Mouse (Mus musculus): ENCODE measurements around the gene Ccdc187. TPM values are rescaled to one million over a fixed set of nuclear protein-coding genes. Genes with fewer than 3 reads are reported as not detected.

The Ccdc187 gene
- total RNA-seq, 2 experiments from 2014 or later: 0.59 to 1.5 TPM

DNA sequence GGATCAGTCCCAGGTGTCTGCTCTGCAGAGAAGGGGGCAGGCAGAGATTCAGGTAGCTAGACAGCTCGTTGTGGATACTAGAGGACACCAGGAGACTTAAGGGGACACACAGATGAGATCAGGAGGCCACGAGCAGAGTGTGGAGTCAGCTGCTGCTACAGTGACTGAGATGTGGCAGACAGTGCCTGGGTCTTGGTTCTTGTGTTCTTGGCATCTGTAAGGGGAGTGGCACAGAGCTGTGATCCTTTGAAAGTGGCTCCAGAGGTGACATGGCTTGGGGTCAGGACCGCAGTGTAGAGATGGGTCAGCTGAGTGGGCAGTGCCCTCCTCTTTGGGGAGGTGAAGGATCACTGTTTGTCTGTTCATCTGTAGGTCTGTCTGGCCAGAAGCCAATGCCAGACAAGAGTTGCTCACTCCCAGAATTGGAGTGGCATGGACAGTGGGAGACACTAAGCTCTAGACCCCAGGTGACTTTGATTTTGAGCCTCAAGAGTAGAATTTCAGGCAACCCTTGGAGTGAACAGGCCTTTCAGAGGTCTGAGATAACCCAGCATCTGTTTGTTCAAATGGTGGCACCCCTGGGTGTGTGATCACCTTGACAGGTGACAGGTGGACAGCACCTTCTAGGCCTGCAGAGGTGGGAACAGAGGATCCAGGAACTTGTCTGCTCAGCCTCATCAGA, 23.8 kb upstream of the Ccdc187 start:
- no peak for DNase-seq (ENCODE audit: low spot score in 2 of 2)
- intact Hi-C loops (cut with DNase I): no loop called here

DNA sequence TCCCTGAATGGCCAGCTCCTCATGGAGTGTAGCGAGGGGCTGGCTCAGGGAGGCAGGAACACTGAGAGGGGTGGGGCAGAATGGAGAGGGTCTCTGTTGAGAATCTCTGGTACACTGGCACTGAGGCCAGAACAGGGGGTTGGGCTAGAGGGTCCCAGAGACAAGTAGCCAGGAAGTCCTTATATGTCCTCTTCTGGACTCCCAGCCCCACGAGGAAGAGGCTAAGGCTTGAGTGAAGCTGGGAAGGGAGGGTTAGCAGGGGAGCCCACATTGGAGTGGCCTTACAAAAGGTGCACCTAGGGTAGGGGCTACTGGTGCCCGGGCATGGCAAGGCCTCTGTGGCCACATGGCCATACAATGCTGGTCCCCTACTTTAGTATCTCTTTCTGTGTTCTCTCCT, 23.0 kb upstream of the Ccdc187 start:
- no peak for DNase-seq (ENCODE audit: low spot score in 2 of 2)
- intact Hi-C loops (cut with DNase I): no loop called here

- intact Hi-C loops (cut with DNase I): no loop called here
- DNase-seq (ENCODE audit: low spot score in 2 of 2): no peak
Measured at GRCm38 (mm10) chr2:26316576-26317246, 22.4 kb upstream of the Ccdc187 start.

DNA sequence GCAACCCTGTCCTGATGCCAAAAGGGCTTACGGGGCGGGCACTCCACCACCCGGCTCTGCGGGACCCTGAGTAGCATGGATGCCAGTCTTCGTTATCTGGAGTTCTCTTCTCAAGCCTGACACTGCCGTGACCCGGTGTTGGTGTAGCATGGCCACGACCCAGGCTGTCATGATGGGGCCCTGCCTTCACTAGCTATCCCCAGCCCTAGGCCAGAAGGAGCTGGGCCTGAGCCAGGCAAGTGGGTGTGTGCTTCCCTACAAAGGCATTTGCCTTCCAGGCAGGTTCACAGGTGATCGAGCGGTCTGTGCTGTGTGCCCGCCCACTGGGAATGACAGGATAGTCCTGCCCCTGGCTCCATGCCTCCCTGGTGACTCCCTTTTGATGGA, 21.6 kb upstream of the Ccdc187 start:
- intact Hi-C loops (cut with DNase I): no loop called here
- peak; percentile 39 to 58 for DNase-seq (ENCODE audit: low spot score in 2 of 2)

DNA sequence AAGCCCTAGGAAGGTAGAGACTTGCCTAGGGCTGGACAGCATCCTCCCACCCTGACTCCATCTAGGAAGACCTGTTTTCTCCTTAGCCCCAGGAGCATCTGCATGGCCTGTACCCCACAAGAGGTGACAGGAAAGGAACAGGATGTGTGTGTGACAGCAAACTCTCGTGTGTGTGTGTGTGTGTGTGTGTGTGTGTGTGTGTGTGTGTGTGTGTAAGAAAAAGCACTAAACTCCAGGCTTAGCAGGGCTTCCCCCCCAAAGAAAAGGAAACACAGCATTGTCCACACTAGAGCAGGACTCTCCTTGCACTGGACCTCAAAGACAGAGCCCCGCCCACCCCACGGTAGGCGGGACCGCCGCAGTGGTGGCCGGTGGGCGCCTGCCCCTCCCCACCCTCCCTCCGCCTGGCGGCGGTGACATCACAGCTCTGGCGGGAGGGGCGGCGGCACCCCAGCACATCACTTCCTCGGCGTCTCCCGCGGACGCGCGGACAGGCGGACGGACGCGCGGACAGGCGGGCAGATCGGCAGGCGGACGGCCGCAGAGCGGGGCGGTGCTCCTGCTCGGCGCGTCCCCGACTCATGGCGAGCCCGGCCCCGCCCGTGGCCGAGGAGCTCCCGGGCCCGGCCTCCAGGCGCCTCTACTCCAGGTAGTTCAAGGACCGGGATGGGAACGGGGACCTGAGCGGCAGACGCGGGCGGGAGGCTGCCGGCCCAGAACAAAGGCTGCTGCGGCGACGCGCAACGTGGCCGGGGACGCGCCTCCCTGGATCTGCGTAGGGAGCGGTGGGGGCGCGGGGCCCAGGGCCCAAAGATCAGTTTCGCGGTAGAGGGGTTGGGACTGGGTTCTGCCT, 20.9 kb upstream of the Ccdc187 start, which contains the start of gene Gpsm1:
Gene Gpsm1, plus strand, starts transcription at position 444 of the 853 bp plus-strand sequence.
- DNase-seq (ENCODE audit: low spot score in 2 of 2): peak; percentile 68 to 78
- intact Hi-C loops (cut with DNase I): no loop called here

DNA sequence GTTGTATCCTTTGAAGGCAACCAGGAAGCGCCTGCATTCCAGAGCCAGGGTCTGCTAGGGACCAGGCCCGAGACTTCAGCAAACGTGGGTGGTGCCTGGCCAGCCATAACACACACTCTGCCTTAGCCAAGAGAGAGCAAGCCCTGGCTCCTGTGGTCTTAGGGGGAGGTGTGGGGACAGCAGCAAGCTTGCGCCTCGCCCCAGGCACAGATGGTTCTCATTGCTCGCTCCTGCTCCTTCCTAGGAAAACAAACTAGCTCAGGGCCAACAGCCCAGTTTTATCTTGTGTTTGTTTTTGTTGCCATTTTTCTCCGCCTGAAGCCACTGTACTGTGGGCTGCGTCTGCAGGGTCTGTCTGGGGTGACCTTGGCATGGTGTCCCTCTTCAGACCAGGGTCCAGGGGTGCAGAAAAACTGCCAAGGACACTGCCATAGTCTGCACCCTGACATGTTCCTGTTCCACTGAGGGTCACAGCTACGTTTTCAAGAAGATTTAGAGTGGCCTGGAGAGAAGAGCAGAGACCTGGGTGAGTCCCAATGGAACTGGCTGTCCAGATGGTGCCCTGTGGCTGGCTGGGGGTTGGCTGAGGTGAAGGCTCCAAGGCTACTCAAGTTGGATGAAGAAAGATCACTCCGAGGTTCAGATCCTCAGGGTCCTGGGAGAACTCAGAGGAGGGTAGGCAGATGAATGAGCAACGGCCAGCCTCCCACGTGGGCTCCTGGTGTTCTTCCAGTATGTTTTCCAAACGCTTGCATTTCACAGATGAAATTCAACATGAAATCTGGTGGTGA, 20.1 kb upstream of the Ccdc187 start:
- intact Hi-C loops (cut with DNase I): no loop called here
- peak in 1 of 2 experiments; percentile 35 for DNase-seq (ENCODE audit: low spot score in 2 of 2)

DNA sequence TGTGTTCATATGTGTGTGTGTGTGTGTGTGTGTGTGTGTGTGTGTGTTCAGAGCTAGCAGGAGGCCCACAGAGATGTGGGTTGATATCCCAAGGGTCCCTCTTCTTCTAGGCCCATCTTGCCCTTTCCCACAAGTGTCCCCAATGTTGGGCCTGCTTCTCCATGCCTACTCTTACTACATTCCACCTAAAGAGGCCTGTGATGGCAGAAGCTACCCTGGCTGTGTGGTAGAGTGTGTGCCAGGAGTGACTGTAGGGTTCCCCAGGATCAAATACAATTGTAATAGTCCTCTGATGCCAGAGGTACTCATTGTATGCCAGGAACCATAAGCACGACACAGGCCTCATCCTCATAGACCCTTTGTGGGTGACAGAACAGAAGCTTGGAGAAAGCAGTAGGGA, 19.0 kb upstream of the Ccdc187 start:
- no peak for DNase-seq (ENCODE audit: low spot score in 2 of 2)
- intact Hi-C loops (cut with DNase I): no loop called here

DNA sequence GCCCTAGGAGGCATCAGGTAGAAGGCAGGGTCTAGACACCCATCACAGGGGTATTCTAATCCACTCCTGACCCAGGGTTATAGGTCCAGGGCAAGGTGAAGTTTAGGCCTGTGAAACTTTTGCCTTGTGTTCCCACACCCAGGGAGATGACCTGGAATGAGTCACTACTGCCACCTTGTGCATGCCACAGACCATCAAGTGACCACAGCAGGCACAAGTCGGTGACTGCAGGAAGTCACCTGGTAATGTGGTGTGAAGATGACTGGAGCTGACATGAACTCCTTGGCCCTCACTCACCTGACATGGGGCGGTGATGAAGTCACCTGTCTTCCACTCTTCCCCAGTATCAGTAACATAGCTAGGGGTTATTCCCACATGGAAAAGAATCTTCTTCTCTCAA, 18.5 kb upstream of the Ccdc187 start:
- intact Hi-C loops (cut with DNase I): no loop called here
- DNase-seq (ENCODE audit: low spot score in 2 of 2): no peak

GRCm38 (mm10) chr2:26311936-26312335, 17.6 kb upstream of the Ccdc187 start:
- peak in 1 of 2 experiments; percentile 54 for DNase-seq (ENCODE audit: low spot score in 2 of 2)
- intact Hi-C loops (cut with DNase I): no loop called here

DNA sequence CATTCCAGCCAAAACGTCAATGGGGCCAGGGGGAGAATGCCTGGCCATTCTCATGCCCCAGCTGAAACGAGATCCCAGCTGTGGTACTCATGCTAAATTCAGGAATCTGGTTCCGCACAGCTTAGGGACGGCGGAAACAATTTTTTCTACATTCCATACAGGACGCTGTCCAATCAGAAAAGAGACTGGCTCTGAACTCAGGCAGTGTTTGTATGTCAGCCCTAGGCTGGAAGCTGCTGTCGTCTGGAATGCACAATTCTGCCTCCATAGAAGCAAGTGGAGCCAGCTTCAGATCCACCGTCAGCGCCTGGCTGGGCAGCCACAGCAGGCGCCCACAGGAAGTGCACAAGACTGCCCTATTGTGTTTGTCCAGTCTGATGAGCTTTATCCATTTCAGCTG, 15.4 kb upstream of the Ccdc187 start:
- no peak for DNase-seq (ENCODE audit: low spot score in 2 of 2)
- intact Hi-C loops (cut with DNase I): no loop called here

DNA sequence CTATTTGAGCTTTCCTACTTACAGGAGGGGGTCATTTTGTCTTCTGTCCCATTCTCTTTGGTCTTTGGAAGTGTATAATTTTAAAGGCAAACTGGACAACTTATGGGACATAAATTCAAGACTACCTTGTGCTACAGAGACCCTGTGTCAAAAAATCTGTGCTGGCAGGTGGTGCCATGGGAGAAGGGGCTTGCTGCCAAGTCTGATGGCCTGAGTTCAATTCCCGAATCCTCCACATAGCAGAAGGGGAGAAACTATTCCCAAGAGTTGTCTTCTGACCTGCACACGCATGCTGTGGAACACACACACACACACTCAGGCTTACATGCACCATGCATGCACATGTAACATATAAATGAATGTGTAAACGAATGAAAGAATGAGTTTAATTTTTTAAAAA, 12.3 kb upstream of the Ccdc187 start:
- no peak for DNase-seq (ENCODE audit: low spot score in 2 of 2)
- intact Hi-C loops (cut with DNase I): no loop called here

- no peak for DNase-seq (ENCODE audit: low spot score in 2 of 2)
Measured at GRCm38 (mm10) chr2:26305555-26305954, 11.2 kb upstream of the Ccdc187 start.

GRCm38 (mm10) chr2:26304711-26305110, 10.4 kb upstream of the Ccdc187 start:
- intact Hi-C loops (cut with DNase I): no loop called here
- DNase-seq (ENCODE audit: low spot score in 2 of 2): no peak

More at GRCm38 (mm10) chr2:26305555-26305954, 11.2 kb upstream of the Ccdc187 start:
- intact Hi-C loops (cut with DNase I): no loop called here

DNA sequence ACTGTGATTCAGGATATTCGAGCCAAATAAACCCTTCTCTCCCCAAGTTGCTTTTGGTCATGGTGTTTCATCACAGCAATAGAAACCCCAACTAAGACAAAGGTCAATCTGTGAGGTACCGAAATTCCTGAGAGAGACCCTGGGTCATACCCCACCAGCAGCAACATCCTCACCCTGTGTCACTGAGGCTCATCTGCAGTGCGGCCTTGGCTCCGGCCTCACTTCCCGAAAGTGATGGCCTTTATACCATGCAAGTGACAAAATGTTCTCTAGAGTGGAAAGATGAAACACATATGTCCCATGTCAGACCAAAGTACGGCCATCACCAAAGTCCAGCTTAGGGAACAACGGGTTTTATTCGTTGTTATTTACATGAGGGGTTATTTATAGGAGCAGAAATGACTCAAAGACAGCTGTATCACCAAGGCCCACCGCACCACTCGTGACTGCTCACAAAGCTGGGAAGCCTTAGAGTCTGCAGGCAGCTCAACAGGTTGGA, 7.7 kb upstream of the Ccdc187 start:
- intact Hi-C loops (cut with DNase I): no loop called here
- no peak for DNase-seq (ENCODE audit: low spot score in 2 of 2)

- intact Hi-C loops (cut with DNase I): loop anchor here (1.0 kb wide), 1 partner anchor 52 kb away; the partner anchor contains the start of gene Dnlz
Measured at GRCm38 (mm10) chr2:26300808-26301174, 6.4 kb upstream of the Ccdc187 start.

DNA sequence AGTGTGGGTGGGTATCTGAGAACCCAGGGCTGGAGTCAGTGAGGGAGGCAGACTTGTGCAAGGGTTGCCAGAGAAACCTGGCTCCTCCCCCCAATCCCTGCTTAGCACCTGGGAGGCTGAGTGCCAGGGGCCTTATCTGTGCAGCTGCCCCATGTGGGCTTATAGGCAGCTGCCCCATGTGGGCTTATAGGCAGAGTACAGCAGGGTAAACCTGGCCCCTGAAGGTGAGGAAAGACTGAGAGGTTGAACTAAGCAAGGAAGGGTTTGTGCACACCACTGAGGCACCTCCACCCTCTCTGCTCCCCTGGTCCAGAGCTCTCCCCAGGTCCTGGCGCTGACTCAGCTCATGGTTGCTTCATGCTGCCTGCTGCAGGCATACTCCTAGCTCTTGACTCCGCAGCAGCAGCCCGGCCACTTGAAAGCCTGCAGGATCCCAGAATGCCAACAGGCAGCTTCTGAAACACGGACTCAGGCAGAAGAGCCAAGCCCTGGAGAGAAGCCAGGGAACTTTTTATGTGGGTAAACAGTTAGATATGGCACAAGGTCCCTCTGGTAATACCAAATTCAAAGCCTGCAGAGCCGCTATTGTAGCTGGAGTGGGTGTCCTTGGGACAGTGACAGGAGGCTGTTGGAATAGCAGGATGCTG, 5.9 kb upstream of the Ccdc187 start:
- intact Hi-C loops (cut with DNase I): loop anchor here (1.0 kb wide), 1 partner anchor 52 kb away; the partner anchor contains the start of gene Dnlz
- DNase-seq (ENCODE audit: low spot score in 2 of 2): peak in 1 of 2 experiments; percentile 31

More at GRCm38 (mm10) chr2:26300808-26301174, 6.4 kb upstream of the Ccdc187 start:
- peak; percentile 92 to 94 for DNase-seq (ENCODE audit: low spot score in 2 of 2)

GRCm38 (mm10) chr2:26299336-26299735, 5.0 kb upstream of the Ccdc187 start:
- DNase-seq (ENCODE audit: low spot score in 2 of 2): no peak
- intact Hi-C loops (cut with DNase I): no loop called here

DNA sequence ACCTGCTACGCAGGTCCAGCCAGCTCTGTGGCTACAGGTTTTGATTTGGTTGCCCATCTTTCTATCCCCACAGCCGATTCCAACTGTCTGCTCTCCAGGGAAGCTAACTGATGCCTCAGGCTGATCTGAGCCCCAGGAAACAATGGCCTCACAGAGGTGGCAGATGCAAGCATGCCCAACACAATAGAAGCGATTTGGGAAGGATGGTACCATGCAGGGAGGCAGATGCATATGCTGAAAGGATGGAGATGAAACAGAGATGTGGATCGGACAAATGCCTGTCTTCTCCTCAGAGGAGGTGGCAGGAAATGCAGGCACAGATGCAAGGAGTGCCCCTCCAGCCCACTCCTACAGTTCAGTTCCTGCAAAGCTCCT, 4.5 kb upstream of the Ccdc187 start:
- intact Hi-C loops (cut with DNase I): no loop called here
- DNase-seq (ENCODE audit: low spot score in 2 of 2): no peak
